Mouse (Mus musculus) kidney, adult 11 months (tissue): ENCODE results near the gene Adcy9.
"Not testable (repeated sequence)": the region's sequence is repeated elsewhere in the genome, so short reads cannot be mapped to it uniquely, and the experiment has no call there.

Source experiments
- DNase-seq: peaks from one replicate; pipeline ENCODE4 v3.0.0; 2022

Gene Adcy9

DNA sequence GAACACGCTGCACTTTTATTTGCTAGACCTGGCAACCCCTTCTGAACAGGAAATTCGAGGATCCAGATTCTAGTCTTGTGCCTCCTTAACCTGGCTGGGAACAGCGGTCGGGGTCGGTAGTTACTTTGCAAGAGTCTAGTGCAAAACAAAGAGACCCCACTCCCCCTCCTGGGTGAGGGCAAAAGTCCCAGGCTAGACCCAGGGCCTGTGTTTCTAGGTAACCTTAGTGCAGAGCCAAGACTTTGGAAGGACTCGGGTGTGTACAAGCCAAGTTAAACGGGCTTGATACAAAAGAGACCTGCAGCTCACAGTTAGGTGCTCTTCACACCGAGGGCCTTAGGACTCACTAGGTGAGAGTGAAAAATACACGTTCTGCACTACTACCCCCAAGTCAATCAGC, 152.8 kb downstream of the Adcy9 start:
- DNase-seq, result no peak

DNA sequence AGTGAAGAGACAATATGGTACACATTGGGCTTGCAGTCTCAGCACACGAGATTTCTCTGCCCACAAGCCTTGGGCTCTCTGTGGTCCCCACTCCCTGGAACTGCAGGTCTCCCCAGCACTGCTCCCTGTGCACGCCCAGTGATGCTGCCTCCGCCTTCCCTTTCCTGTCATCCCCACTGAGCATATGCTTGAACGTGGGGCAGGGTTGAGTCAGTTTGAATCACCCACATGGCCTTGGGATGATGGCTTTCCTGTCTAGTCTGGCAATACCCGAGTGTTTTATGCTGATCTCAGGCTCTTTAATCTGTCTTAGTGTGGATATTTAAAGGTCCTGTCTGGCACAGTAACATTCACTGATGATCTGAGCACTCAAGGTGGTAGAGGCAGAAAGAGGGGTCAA, 154.9 kb downstream of the Adcy9 start:
- DNase-seq, result no peak

DNA sequence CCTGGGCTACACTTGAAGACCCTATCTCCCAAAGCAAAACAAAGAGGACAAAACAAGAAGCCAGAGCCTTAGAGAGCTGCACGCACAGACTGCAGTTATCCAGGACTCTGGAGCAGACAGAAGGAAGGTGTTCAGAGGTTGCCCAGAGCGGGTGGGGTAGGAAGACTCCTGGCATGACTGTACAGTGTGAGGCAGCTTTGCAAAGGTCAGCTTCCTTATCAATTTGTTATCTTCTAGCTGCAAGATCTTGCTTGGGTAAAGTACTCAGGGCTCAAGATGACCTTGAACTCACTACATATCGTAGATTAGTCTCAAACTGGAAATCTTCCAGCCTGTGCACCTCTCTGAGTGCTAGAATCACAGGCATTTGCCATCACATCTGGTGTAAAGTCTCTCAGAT, 156.8 kb downstream of the Adcy9 start:
- DNase-seq, result no peak

DNA sequence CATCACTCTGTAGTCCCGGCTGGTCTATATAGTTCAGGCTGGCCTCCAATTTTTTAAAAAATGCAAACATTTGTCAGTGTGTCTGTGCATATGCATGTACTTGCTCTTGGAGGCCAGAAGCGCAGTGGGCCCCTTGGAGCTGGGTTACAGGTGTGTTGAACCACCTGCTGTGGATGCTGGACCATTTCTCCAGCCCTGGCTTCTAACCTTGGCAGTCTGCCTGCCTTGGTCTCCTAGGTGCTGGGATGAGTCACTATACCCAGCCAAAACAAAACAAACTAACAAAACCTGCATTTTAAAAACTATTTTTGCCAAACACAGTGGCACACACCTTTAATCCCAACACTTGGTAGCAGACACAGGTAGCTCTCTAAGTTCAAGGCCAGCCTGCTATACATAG, 162.8 kb downstream of the Adcy9 start:
- DNase-seq, result no peak

DNA sequence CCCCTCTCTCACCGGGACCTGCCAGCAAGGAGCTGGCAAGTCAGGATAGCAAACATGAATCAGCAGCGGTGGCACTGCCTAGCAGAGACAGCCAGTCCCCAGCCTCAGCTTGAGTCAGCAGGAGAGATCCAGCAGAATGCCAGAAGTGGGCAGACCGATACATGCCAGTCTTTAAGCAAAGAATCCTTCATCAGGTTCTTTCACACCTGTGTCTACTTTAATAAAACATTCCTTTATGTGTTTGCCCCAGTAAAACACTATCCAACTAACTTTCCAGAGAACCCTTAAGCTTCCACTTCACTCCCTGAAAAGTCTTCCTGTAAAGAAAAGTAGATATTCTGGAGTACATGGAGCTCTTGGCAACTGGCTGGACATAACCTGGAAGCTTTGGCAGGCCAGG, 171.5 kb downstream of the Adcy9 start:
- no peak for DNase-seq

DNA sequence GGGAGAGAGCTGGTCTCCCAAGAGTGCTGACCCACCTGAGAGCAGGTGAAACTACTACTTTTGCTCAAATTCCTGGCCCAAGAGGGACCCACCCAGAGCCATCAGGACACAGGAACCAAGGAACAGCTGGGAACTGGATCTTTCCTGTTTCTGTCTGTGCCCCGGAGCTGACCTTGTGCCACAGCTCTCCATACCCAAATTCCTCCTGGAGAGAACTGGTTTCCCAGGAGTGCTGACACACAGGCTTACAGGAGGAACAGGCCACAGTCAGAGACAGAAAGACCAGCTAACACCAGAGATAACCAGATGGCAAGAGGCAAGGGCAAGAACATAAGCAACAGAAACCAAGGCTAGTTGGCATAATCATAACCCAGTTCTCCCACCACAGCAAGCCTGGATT, 175.1 kb downstream of the Adcy9 start:
- DNase-seq, result not testable (repeated sequence)
